Mouse (Mus musculus): ENCODE results near the gene Gm44503.

The Gm44503 gene

GRCm38 (mm10) chr9:72972984-72973383, 14.3 kb downstream of the Gm44503 start:
- DNase-seq (ENCODE audit: low read depth, low spot score) = no peak

- no peak for DNase-seq (ENCODE audit: low read depth, low spot score)
These were observed 16.1 kb downstream of the Gm44503 start for GRCm38 (mm10) chr9:72974734-72975133.

GRCm38 (mm10) chr9:72975242-72975641, 16.6 kb downstream of the Gm44503 start:
- DNase-seq (ENCODE audit: low read depth, low spot score) = no peak

- peak; percentile 48 for DNase-seq (ENCODE audit: low read depth, low spot score)
These were observed 24.4 kb downstream of the Gm44503 start for GRCm38 (mm10) chr9:72983066-72983465.

- peak; percentile 99 for DNase-seq (ENCODE audit: low read depth, low spot score)
These were observed 26.9 kb downstream of the Gm44503 start, which contains the start of the genes Ccpg1os and Ccpg1 for GRCm38 (mm10) chr9:72985250-72986220. Ccpg1os (minus strand) TSS chr9:72985382. Ccpg1 (plus strand) TSS chr9:72985429.

GRCm38 (mm10) chr9:72987703-72988102, 29.1 kb downstream of the Gm44503 start:
- peak; percentile 14 for DNase-seq (ENCODE audit: low read depth, low spot score)

- no peak for DNase-seq (ENCODE audit: low read depth, low spot score)
These were observed 30.1 kb downstream of the Gm44503 start for GRCm38 (mm10) chr9:72988706-72989105.

GRCm38 (mm10) chr9:72991420-72991819, 32.8 kb downstream of the Gm44503 start:
- no peak for DNase-seq (ENCODE audit: low read depth, low spot score)

- no peak for DNase-seq (ENCODE audit: low read depth, low spot score)
These were observed 33.9 kb downstream of the Gm44503 start for GRCm38 (mm10) chr9:72992576-72992975.

- no peak for DNase-seq (ENCODE audit: low read depth, low spot score)
These were observed 37.5 kb downstream of the Gm44503 start for GRCm38 (mm10) chr9:72996167-72996566.

GRCm38 (mm10) chr9:72996806-72997205, 38.2 kb downstream of the Gm44503 start:
- DNase-seq (ENCODE audit: low read depth, low spot score) = no peak

GRCm38 (mm10) chr9:73000487-73000886, 41.8 kb downstream of the Gm44503 start:
- no peak for DNase-seq (ENCODE audit: low read depth, low spot score)

- no peak for DNase-seq (ENCODE audit: low read depth, low spot score)
These were observed 42.8 kb downstream of the Gm44503 start for GRCm38 (mm10) chr9:73001314-73002011.

- DNase-seq (ENCODE audit: low read depth, low spot score) = no peak
These were observed 43.5 kb downstream of the Gm44503 start for GRCm38 (mm10) chr9:73002177-73002576.

GRCm38 (mm10) chr9:73004076-73004475, 45.4 kb downstream of the Gm44503 start:
- DNase-seq (ENCODE audit: low read depth, low spot score) = no peak

GRCm38 (mm10) chr9:73005106-73005505, 46.5 kb downstream of the Gm44503 start:
- no peak for DNase-seq (ENCODE audit: low read depth, low spot score)

- peak; percentile 14 for DNase-seq (ENCODE audit: low read depth, low spot score)
These were observed 47.5 kb downstream of the Gm44503 start for GRCm38 (mm10) chr9:73006175-73006574.

- DNase-seq (ENCODE audit: low read depth, low spot score) = no peak
These were observed 49.7 kb downstream of the Gm44503 start for GRCm38 (mm10) chr9:73008384-73008783.

GRCm38 (mm10) chr9:73012629-73013028, 54.0 kb downstream of the Gm44503 start:
- no peak for DNase-seq (ENCODE audit: low read depth, low spot score)

- DNase-seq (ENCODE audit: low read depth, low spot score) = no peak
These were observed 56.1 kb downstream of the Gm44503 start for GRCm38 (mm10) chr9:73014724-73015123.

- DNase-seq (ENCODE audit: low read depth, low spot score) = no peak
These were observed 61.2 kb downstream of the Gm44503 start for GRCm38 (mm10) chr9:73019841-73020240.

- DNase-seq (ENCODE audit: low read depth, low spot score) = no peak
These were observed 62.0 kb downstream of the Gm44503 start for GRCm38 (mm10) chr9:73020566-73021097.
